Mouse (Mus musculus) small intestine, adult 2 months (tissue): Measurements from ENCODE around the gene Pm20d1. TPM values are rescaled to one million over a fixed set of nuclear protein-coding genes. Genes with fewer than 3 reads are reported as not detected.

Experiments used
- H3K27ac ChIP-seq: fragments of 200-500 bp; 2 replicates; pipeline ENCODE4 v1.5.1; 2012; ENCODE audit warnings: low read depth, low read length, control low read depth, inconsistent platforms; ENCODE audit not compliant: insufficient read depth
- H3K27me3 ChIP-seq: fragments of 200-500 bp; 2 replicates; pipeline ENCODE4 v1.6.1; 2012; ENCODE audit warnings: mild to moderate bottlenecking, moderate library complexity, low read length, inconsistent platforms; ENCODE audit not compliant: control insufficient read depth, insufficient read depth
- H3K36me3 ChIP-seq: fragments of 200-500 bp; 2 replicates; pipeline ENCODE4 v1.6.1; 2012; ENCODE audit warnings: mild to moderate bottlenecking, low read length, control low read depth, inconsistent platforms; ENCODE audit not compliant: control insufficient read depth, insufficient read depth
- H3K4me1 ChIP-seq: fragments of 200-500 bp; 2 replicates; pipeline ENCODE4 v1.6.1; 2012; ENCODE audit warnings: low read length, inconsistent platforms, mixed read lengths; ENCODE audit not compliant: control insufficient read depth, insufficient read depth, insufficient read length
- H3K4me3 ChIP-seq: fragments of 200-500 bp; 2 replicates; pipeline ENCODE4 v1.5.1; 2012; ENCODE audit warnings: low read depth, mild to moderate bottlenecking, control low read depth, inconsistent platforms, low read length, moderate library complexity
- CTCF ChIP-seq: fragments of 200-500 bp; IDR thresholded peaks from 2 replicates; pipeline ENCODE4 v1.5.1; 2012; ENCODE audit warnings: low read depth, mild to moderate bottlenecking, control low read depth, inconsistent platforms, low read length, moderate library complexity, mixed read lengths; ENCODE audit not compliant: insufficient replicate concordance, insufficient read length; ENCODE audit errors: extremely low read depth
- POLR2A ChIP-seq: fragments of 200-500 bp; IDR thresholded peaks from 2 replicates; pipeline ENCODE4 v1.6.1; 2012; ENCODE audit warnings: low read depth, mild to moderate bottlenecking, control low read depth, inconsistent platforms, low read length, moderate library complexity
- WGBS: fragments of 180-500 bp; shearing (Covaris S2); methylation state at CpG from one replicate; pipeline ENCODE4 v1.1.7; 2018; 5-methylcytosine and 5-hydroxymethylcytosine counted together
- polyA plus RNA-seq: library from polyadenylated mRNA; depleted of rRNA; stranded (reverse); fragments of >200 nt; gene quantifications from 2 replicates; pipeline ENCODE4 v1.2.3, GENCODE M21; 2012

The Pm20d1 gene
- polyA plus RNA-seq, 1 experiment = 33.0 TPM

DNA sequence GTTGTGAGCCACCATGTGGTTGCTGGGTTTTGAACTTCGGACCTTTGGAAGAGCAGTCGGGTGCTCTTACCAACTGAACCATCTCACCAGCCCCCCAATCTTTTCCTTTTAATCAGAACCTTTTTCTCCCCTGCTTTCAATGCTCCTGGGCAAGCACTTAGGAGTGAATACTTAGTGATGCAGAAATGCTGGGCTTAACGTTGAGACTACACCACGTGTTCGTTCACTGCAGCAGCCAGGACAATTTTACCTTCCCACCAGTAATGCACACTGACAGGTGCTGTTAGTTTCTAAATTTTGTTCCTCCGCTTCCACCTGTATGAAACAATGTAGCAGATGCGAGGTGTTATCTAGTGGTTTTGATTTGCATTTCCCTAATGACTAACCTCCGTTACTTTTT is 25.1 kb downstream of the Pm20d1 start:
- WGBS = 78% methylated on average over 8 of the region's 8 CpGs
- Histone ChIP-seq H3K4me1 (no peaks in the 10 kb centered on the region), H3K4me3 (no peak overlapping the region), H3K36me3 (no peaks in the 10 kb centered on the region), H3K27ac (no peak overlapping the region), H3K27me3 (0 out of 2 replicates have a peak, but pooled peaks cover 2% of the 10 kb centered on the region)
- TF ChIP-seq POLR2A = no peak
- no peak for TF ChIP-seq CTCF

DNA sequence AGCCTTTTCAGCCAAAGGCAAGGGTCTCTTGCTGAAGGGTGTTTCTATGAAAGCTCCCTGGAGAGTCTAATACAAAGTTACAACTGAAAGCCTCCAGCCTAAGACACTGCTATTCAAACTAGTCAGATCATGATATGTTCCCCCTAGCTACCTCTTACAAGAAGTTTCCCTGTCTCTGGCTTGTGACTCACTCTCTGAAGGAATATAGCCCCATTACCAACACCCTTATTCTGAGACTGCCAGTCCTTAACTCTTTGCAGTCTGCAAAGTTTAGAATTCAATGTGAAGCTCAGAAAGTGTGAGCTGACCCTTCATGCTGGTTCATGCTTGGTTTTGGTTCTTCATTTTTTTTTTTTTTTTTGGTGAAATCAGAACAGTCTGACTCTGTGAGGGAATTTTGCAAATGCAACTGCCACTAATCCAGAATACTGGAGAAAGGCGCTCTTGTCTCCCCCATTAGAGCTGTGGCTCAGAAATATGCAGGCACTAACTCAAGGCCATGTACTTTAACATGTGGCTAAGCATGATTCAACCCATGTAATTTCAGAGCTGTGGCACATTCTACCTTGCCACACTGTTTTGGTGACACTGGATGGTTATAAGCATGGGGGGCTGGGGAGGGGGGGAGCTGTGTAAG is 25.8 kb downstream of the Pm20d1 start:
- no peak for TF ChIP-seq POLR2A
- no peak for TF ChIP-seq CTCF
- 92% methylated on average over 1 of the region's 1 CpGs for WGBS
- H3K4me1 ChIP-seq = no peaks in the 10 kb centered on the region
- H3K4me3 ChIP-seq = no peak overlapping the region
- 0 out of 2 replicates have a peak, but pooled peaks cover 2% of the 10 kb centered on the region for H3K27me3 ChIP-seq
- H3K27ac ChIP-seq = no peak overlapping the region
- no peaks in the 10 kb centered on the region for H3K36me3 ChIP-seq

DNA sequence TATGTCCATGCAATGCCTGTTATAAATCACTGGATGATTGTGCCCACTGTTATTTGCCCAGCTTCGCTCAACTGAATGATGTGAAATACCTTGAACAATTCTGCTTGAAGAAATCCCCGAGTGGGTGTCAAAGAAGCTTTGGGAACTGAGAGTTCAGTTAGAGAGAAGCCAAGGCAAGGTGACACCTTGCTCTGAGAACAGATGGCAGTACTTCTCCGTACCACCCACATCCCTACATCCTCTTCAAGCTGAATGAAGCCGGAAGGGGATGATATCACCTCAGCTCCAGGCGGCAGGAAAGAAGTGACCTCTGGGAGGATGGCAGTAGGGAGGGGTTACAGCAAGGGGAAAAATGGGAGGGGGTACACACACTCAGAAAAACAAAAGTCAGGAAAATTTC is 26.4 kb downstream of the Pm20d1 start:
- Histone ChIP-seq H3K27me3 (0 out of 2 replicates have a peak, but pooled peaks cover 2% of the 10 kb centered on the region), H3K4me3 (no peak overlapping the region), H3K27ac (no peak overlapping the region), H3K36me3 (no peaks in the 10 kb centered on the region), H3K4me1 (no peaks in the 10 kb centered on the region)
- TF ChIP-seq POLR2A (no peak), CTCF (no peak)
- 76% methylated on average over 5 of the region's 5 CpGs for WGBS

DNA sequence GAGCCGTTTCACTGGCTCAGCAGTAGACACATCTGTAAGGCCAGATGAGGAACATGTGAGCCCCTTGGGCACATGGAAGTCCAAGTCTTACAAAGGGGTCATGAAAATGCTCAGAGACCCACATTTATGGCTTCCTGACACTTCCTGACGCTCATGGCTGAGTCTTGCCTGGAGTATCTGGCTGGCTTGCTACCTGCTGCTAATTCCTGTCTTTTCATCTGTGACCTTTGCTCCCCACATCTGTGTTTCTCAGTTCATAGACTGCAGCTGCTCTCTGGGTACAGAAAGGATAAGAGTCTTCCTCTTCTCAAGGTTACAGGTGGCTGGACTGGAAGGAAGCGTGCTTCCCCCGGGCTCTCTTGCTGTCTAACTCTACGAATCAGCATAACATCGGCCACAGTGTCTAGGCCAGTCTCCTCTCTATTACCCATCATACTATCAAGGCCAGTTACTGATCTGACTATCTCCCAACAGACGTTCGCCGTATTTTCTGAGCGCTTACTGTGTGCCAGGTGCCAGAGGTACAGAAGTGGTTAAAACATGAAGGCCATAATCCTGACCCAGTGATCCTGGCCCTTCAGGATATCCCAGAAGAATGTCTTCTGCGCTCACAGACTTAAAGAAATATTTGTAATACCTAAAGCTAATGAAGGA is 27.5 kb downstream of the Pm20d1 start:
- no peaks in the 10 kb centered on the region for H3K36me3 ChIP-seq
- H3K4me1 ChIP-seq = no peaks in the 10 kb centered on the region
- no peaks in the 10 kb centered on the region for H3K27me3 ChIP-seq
- H3K27ac ChIP-seq = no peak overlapping the region
- no peak for TF ChIP-seq CTCF
- TF ChIP-seq POLR2A = no peak
- WGBS = 71% methylated on average over 11 of the region's 11 CpGs
- H3K4me3 ChIP-seq = no peak overlapping the region

DNA sequence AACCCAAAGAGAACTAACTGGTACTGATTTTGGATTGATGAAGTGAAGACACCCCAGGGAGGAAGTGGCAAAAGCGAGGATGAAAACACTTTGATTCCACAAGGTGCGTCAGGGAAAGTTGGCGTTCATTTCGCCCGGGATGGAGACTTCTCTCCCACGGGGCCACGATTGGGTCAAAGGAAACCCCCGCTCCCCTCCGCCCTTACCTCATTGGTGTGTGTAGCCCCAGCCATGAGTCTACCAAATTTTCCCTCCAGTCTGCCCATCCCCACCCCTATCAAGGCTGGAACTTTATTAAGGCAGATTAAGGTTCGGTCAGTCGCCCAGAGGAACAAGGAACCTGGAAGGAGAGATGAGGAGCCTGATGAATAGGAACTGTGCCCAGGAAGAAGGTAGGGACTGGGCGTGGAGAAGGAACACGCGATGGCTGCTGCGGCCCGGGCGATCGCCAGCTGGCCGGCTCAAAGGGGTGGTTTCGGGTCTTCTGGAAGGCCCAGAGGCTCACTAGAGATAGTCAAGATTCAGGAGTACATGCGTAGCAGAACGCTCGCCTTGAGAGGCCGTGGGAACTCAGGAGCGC is 30.1 kb downstream of the Pm20d1 start, which contains the start of gene Slc41a1:
TSS of gene Slc41a1 (plus strand) at position 287 of the 580 bp plus-strand sequence.
- TF ChIP-seq CTCF = no peak
- no peak for TF ChIP-seq POLR2A
- Histone ChIP-seq H3K4me3 (peak within 1 kb of the TSS; percentile 95), H3K4me1 (no peaks in the 10 kb centered on the region), H3K27ac (peak within 1 kb of the TSS; percentile 84), H3K27me3 (no peaks in the 10 kb centered on the region), H3K36me3 (no peaks in the 10 kb centered on the region; the same call in 1 of the 2 replicates)
- WGBS = 7% methylated on average over 25 of the region's 25 CpGs

DNA sequence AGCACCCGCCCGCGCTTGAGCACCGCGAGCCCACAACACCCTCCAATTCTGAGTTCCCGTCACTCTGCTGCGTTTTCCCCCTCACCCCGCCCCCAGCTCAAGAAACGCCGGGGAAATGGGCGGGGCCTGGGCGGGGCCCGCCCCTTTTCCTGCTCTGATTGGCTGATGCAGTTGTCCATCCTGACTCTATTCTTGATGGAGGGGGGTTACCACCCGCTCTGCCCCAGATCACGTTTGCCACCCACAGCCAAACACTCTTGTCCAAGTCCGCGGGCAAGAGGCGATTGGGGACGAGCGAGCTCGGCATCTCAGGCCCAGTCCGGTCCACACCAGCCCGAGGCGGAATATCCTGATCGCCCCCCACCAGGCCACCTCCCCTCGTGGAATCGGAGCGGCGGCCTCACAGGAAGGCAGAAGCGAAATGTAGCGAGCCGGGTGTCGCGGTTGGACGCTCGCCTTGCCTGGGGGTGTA is 30.6 kb downstream of the Pm20d1 start:
- Histone ChIP-seq H3K4me1 (no peaks in the 10 kb centered on the region), H3K4me3 (peak overlapping the region; percentile 95), H3K36me3 (no peaks in the 10 kb centered on the region; the same call in 1 of the 2 replicates), H3K27me3 (no peaks in the 10 kb centered on the region), H3K27ac (peak overlapping the region; percentile 84)
- WGBS = under 1% methylated on average over 36 of the region's 36 CpGs
- TF ChIP-seq CTCF (no peak), POLR2A (peak; percentile 61; the same call in 1 of the 2 replicates)
